Mouse (Mus musculus): ENCODE results near the gene Hist1h3e. TPM values are rescaled to one million over a fixed set of nuclear protein-coding genes. Genes with fewer than 3 reads are reported as not detected.
A peak's percentile ranks its signal among the peaks of the same experiment; 100 is the strongest.
"Not testable (repeated sequence)": the region's sequence is repeated elsewhere in the genome, so short reads cannot be mapped to it uniquely, and the experiment has no call there.

Hist1h3e gene
- polyA plus RNA-seq, 1 experiment from 2014 or later, result 0.56 TPM

DNA sequence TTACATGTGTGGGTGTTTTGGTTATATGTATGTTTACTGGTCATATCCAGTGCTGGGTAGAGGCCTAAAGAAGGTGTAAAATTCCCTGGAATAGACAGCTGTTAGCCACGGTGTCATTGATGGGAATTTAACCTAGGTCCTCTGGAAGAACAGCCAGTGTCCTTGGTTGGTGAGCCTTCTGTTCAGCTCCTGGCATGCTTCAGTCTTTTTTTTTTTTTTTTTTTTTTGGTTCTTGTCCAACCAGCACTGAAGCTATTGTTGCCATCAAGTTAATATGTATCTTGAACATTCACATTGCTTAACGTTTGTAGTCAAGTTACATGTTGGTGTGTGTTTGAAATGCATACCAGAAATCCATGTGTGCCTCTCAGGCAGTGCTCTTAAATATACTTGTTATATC lies 2.3 kb upstream of the Hist1h3e start:
- ATAC-seq, result no peak
- CTCF ChIA-PET, result no interaction called here
- H3K27me3 ChIP-seq, result no peaks in the 10 kb centered on the region
- TF ChIP-seq CTCF (IDR thresholded peaks at IDR 0.05), result no peak
- no peak for DNase-seq (ENCODE audit: low read depth, low spot score)
- in situ Hi-C loops (cut with MboI; ENCODE audit: low pct_unique_long_range_greater_than_20kb), result loop anchor here (10.0 kb wide), 1 partner anchor 130 kb away; the partner anchor contains the start of genes Hist1h1t and Hist1h4c
- POLR2A ChIA-PET, result interaction anchor here (0.5 to 1.0 kb wide), 2 partner anchors 9 to 23 kb away, joined by 3 to 4 read pairs; no protein-coding TSS in a partner anchor

DNA sequence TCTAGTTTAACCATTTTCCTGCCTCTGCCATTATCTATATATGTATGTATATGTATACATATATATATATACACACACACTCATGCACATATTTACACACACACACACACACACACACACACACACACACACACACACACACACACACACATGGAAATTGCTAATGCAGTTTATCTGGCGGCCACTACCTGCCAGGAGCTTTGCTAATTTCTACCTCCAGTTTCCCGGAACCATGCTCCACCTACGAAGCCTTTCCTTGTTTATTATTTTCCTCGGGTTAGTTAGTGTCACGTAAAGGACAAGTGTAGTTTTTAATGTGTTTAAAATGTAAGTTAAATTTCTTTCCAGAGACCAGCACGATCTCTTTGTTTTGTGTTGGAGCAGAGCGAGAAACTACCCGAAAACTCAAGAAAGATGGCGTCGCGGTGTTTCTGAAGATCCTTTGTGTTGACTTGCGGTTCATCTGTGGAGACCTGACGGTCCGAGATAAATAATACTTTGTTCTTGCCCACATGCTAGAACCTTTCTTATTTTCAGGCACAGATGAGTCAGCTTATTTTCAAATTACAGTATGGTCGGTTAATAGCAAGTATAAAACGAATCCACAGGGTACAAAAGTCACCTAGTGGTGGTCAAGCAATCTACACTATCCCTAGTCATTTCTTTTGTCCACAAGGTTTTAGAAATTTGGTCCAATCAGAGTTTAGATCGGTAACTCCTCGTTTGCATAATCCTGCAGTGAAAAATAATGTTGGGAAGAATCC lies 712 bp upstream of the Hist1h3e start:
- DNase-seq (ENCODE audit: low read depth, low spot score), result no peak
- H3K27me3 ChIP-seq, result no peaks in the 10 kb centered on the region
- peak; percentile 56 for TF ChIP-seq CTCF (IDR thresholded peaks at IDR 0.05)
- ChIA-PET CTCF (no interaction called here), POLR2A (interaction anchor here (0.6 to 1.3 kb wide), 3 partner anchors 12 to 177 kb away, joined by 3 read pairs; no protein-coding TSS in a partner anchor)
- in situ Hi-C loops (cut with MboI; ENCODE audit: low pct_unique_long_range_greater_than_20kb), result loop anchor here (10.0 kb wide), 1 partner anchor 132 kb away; the partner anchor contains the start of genes Hist1h1t and Hist1h4c
- peak; percentile 54 for ATAC-seq

DNA sequence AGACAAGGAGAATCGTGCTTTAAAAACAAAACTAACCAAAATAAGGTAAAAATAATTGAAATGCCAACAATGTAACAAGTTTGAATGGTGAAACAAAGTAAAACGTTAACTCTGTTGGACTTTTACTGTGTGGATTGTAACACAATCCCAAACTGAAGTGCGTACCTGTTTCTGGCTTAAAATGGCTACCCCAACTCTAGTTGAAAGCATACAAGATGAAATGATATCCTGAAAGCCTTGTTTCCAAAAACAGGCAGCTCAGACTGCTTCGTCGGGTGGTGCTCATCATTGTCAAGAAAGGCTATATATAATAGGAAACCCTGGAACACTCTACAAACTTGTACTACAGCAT lies 662 bp downstream of the Hist1h3e start:
- CTCF ChIA-PET; H3K27me3 ChIP-seq; DNase-seq (ENCODE audit: low read depth, low spot score); ATAC-seq: not testable (repeated sequence)
- POLR2A ChIA-PET, result interaction anchor here (1.3 kb wide), 1 partner anchor 23 kb away, joined by 3 read pairs; no protein-coding TSS in a partner anchor
- in situ Hi-C loops (cut with MboI; ENCODE audit: low pct_unique_long_range_greater_than_20kb), result loop anchor here (10.0 kb wide), 1 partner anchor 133 kb away; the partner anchor contains the start of genes Hist1h1t and Hist1h4c

DNA sequence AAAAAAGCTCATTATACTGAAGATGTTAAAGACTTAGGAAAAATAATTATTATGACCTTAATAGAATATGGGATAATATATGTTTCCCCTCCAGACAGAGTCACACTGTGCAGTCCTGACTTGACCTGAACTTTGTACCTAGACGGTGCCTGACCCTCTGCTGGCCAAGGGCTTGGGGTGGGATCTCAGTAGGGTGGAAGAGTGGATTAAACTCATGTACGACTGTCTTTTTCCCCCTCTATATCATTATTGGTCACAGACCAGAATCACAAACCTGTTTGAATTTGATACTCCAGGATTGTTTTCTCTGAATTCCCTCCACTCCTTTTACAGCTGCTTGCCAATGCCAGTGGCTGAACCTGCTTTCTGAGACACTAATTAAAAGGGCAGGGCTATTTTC lies 1.5 kb downstream of the Hist1h3e start:
- POLR2A ChIA-PET, result interaction anchor here (0.9 kb wide), 1 partner anchor 10 kb away, joined by 3 read pairs; no protein-coding TSS in a partner anchor
- in situ Hi-C loops (cut with MboI; ENCODE audit: low pct_unique_long_range_greater_than_20kb), result loop anchor here (10.0 kb wide), 1 partner anchor 134 kb away; the partner anchor contains the start of genes Hist1h1t and Hist1h4c
- H3K27me3 ChIP-seq; DNase-seq (ENCODE audit: low read depth, low spot score); CTCF ChIA-PET; ATAC-seq: not testable (repeated sequence)

DNA sequence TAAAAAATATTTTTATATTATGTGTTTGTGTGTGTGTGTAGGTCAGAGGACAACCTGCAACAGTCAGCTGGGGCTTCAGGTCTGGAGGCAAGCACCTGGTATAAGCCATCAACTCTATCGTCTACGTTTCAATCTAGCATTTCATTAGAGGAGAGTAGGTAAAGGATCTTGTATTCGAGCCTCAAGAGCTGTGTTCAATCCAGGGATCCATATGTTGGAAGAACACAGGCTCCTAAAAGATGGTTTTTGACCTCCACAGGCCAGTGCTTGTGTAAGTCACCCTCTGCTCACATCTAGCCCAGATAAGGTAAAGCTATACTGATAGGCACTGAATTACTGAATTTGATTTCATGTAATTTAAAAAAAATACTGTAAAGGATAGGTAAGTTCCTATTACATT lies 5.3 kb downstream of the Hist1h3e start:
- ATAC-seq, result no peak
- ChIA-PET POLR2A (interaction anchor here (1.4 kb wide), 2 partner anchors 27 to 65 kb away, joined by 3 to 7 read pairs; no protein-coding TSS in a partner anchor), CTCF (interaction anchor here (1.4 kb wide), 1 partner anchor 26 kb away, joined by 3 read pairs; no protein-coding TSS in a partner anchor)
- no peaks in the 10 kb centered on the region for H3K27me3 ChIP-seq
- in situ Hi-C loops (cut with MboI; ENCODE audit: low pct_unique_long_range_greater_than_20kb), result no loop called here
- no peak for TF ChIP-seq CTCF (IDR thresholded peaks at IDR 0.05)
- DNase-seq (ENCODE audit: low read depth, low spot score), result no peak

DNA sequence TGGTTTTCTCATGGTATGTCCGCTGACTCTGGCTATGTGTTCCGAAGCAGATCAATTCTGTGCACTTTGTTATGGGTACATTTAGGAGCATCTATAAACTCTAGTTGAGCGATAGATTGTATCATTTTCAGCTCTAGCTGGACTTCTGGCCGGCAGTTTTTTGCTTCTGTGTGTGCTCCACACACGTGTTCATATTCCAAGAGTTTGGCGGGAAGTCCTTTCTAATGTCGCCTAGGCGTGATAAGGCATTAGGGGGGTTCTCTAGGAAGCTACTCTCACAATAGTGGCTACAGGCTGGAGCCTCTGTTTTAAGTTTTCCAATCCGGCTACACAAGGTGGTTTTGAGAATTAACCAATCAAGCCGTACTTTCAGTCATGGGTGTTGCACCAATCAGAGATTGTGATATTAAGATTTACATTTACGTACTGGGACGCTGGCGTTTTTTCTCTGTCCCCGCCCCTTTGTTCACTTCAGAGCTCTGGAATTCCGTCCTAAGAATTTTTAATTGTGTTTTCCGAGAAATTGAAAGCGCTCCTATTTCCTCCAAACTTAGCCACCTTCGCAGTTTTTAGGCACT lies 6.2 kb downstream of the Hist1h3e start:
- peak; percentile 42 for ATAC-seq
- ChIA-PET POLR2A (interaction anchor here (1.4 to 1.6 kb wide), 3 partner anchors 26 to 66 kb away, joined by 3 to 7 read pairs (median 6); partner anchors contain the start of gene Hist1h4d), CTCF (interaction anchor here (1.3 to 1.4 kb wide), 2 partner anchors 27 to 66 kb away, joined by 3 to 5 read pairs; partner anchors contain the start of gene Hist1h1e)
- DNase-seq (ENCODE audit: low read depth, low spot score), result peak; percentile 89
- no peaks in the 10 kb centered on the region for H3K27me3 ChIP-seq
- in situ Hi-C loops (cut with MboI; ENCODE audit: low pct_unique_long_range_greater_than_20kb), result no loop called here
- no peak for TF ChIP-seq CTCF (IDR thresholded peaks at IDR 0.05)

DNA sequence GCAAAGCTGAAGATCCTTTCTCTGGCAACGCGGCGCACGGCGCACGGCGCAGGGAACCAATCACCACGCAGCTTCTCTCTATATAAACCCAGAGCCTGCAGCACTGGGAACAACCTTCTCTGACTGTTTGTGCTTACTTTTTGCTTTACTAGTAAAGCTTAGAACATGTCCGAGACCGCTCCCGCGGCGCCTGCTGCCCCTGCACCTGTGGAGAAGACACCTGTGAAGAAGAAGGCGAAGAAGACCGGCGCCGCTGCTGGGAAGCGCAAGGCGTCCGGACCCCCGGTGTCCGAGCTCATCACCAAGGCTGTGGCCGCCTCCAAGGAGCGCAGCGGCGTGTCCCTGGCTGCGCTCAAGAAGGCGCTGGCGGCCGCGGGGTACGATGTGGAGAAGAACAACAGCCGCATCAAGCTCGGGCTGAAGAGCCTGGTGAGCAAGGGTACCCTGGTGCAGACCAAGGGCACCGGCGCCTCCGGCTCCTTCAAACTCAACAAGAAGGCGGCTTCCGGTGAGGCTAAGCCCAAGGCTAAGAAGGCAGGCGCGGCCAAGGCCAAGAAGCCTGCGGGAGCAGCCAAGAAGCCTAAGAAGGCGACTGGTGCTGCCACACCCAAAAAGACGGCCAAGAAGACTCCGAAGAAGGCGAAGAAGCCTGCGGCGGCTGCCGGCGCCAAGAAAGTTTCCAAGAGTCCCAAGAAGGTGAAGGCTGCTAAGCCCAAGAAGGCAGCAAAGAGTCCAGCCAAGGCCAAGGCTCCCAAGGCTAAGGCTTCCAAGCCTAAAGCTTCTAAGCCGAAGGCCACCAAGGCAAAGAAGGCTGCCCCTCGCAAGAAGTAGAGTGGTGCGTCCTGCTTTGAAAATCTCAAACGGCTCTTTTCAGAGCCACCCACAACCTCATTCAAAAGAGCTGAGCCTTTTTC lies 7.0 kb downstream of the Hist1h3e start:
- ChIA-PET CTCF (interaction anchor here (0.7 to 1.8 kb wide), 4 partner anchors 10 to 196 kb away, joined by 3 to 6 read pairs (median 4); partner anchors contain the start of genes Hist1h1e, Hist1h2ab and Hist1h2af), POLR2A (interaction anchor here (0.8 to 1.6 kb wide), 4 partner anchors 10 to 26 kb away, joined by 3 to 6 read pairs (median 4); partner anchors contain the start of genes Hist1h2ae and Hist1h4d)
- no peaks in the 10 kb centered on the region for H3K27me3 ChIP-seq
- ATAC-seq (peak; percentile 71), DNase-seq (ENCODE audit: low read depth, low spot score) (no peak)
- TF ChIP-seq CTCF (IDR thresholded peaks at IDR 0.05), result no peak
- in situ Hi-C loops (cut with MboI; ENCODE audit: low pct_unique_long_range_greater_than_20kb), result no loop called here

DNA sequence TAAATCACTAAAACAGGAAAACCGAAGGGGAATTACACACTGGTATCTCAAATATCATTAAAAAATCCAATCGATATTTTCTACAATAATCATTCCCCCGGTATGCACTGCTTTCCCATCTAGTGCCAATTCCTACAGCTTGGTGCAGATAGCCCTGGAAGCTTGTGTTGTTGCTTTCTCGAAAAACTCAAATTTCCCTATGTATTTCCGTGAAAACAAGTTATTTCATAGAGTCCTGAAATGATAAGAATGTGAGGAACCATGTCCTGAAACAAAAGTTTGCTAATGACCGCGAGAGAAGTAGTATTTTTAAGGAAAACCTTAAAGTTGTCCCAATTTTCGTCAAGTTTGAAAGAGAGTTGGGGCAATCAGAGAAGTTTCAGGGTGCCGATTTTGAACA lies 7.8 kb downstream of the Hist1h3e start:
- ChIA-PET POLR2A (interaction anchor here (0.7 to 1.6 kb wide), 4 partner anchors 16 to 31 kb away, joined by 3 to 6 read pairs (median 3); partner anchors contain the start of genes Hist1h2ae and Hist1h4d), CTCF (interaction anchor here (0.7 to 1.8 kb wide), 4 partner anchors 9 to 196 kb away, joined by 3 to 6 read pairs (median 4); partner anchors contain the start of genes Hist1h2ab and Hist1h2af)
- ATAC-seq (no peak), DNase-seq (ENCODE audit: low read depth, low spot score) (no peak)
- no peak for TF ChIP-seq CTCF (IDR thresholded peaks at IDR 0.05)
- in situ Hi-C loops (cut with MboI; ENCODE audit: low pct_unique_long_range_greater_than_20kb), result no loop called here
- H3K27me3 ChIP-seq, result no peaks in the 10 kb centered on the region

DNA sequence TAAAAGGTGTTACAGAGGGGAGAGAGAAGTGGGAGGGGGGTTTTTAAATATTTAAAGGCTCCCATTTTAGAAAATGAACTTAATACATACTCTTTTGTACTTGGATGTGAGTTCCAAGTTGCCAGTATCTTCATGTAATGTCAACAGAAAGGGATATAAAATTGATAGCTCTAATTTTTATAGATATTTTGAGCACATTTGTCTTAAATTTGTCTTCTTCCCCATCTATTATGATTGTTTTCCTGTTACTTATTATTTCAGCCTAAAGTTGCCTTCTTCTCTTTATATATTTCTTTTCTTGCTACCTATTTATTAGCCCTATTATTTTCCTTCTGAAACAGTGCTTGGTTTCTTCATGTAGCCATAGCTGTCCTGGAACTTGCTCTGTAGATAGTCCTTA lies 9.2 kb downstream of the Hist1h3e start, which contains the start of gene Hist1h1d:
TSS of gene Hist1h1d (plus strand) at position 301 of the 400 bp plus-strand sequence.
- no peak for DNase-seq (ENCODE audit: low read depth, low spot score)
- CTCF ChIA-PET, result interaction anchor here (0.7 to 1.5 kb wide), 3 partner anchors 10 to 1589 kb away, joined by 3 read pairs; partner anchors contain the start of gene Hist1h2bh
- H3K27me3 ChIP-seq, result no peaks in the 10 kb centered on the region
- in situ Hi-C loops (cut with MboI; ENCODE audit: low pct_unique_long_range_greater_than_20kb), result no loop called here
- ATAC-seq, result no peak
- POLR2A ChIA-PET, result no interaction called here
- TF ChIP-seq CTCF (IDR thresholded peaks at IDR 0.05), result no peak

Measured in Patski (cell line).